Mouse (Mus musculus) neural tube, embryonic 15.5 days (tissue): ENCODE data around the gene Hes2. TPM values are rescaled to one million over a fixed set of nuclear protein-coding genes. Genes with fewer than 3 reads are reported as not detected.
A peak's percentile ranks its signal among the peaks of the same experiment; 100 is the strongest.

Experiments
- ATAC-seq: fragments of 200-750 bp; cut with Nextera tagmentation; 2 replicates; pipeline ENCODE4 v1.8.0; 2017; ENCODE audit warnings: mild to moderate bottlenecking, moderate TSS enrichment, moderate library complexity; ENCODE audit not compliant: low FRiP score
- H3K27ac ChIP-seq: fragments of 300-500 bp; sonication (generic); replicated peaks from 2 replicates; pipeline ENCODE4 v1.5.1; 2015; ENCODE audit warnings: mild to moderate bottlenecking, inconsistent platforms
- H3K27me3 ChIP-seq: fragments of 300-500 bp; sonication (generic); replicated peaks from 2 replicates; pipeline ENCODE4 v1.6.1; 2015; ENCODE audit warnings: inconsistent platforms
- H3K36me3 ChIP-seq: fragments of 300-500 bp; sonication (generic); 2 replicates; pipeline ENCODE4 v1.6.1; 2015; ENCODE audit warnings: inconsistent platforms
- H3K4me1 ChIP-seq: fragments of 300-500 bp; sonication (generic); 2 replicates; pipeline ENCODE4 v1.6.1; 2015; ENCODE audit warnings: inconsistent platforms
- H3K4me2 ChIP-seq: fragments of 300-500 bp; sonication (generic); 2 replicates; pipeline ENCODE4 v1.6.1; 2015; ENCODE audit warnings: inconsistent platforms, mild to moderate bottlenecking, moderate library complexity
- H3K4me3 ChIP-seq: fragments of 300-500 bp; sonication (generic); replicated peaks from 2 replicates; pipeline ENCODE4 v1.5.1; 2015; ENCODE audit warnings: mild to moderate bottlenecking, inconsistent platforms
- H3K9ac ChIP-seq: fragments of 300-500 bp; sonication (generic); replicated peaks from 2 replicates; pipeline ENCODE4 v1.6.1; 2015; ENCODE audit warnings: mild to moderate bottlenecking, inconsistent platforms
- H3K9me3 ChIP-seq: fragments of 300-500 bp; sonication (generic); replicated peaks from 2 replicates; pipeline ENCODE4 v1.6.1; 2016; ENCODE audit warnings: inconsistent platforms
- WGBS: fragments of 180-500 bp; shearing (Covaris S2); methylation state at CpG from one replicate; pipeline ENCODE4 v1.1.7; 2015; ENCODE audit warnings: mixed read lengths; 5-methylcytosine and 5-hydroxymethylcytosine counted together
- polyA plus RNA-seq: library from polyadenylated mRNA; unstranded; fragments of >200 nt; fragmentation: Nextera tagmentation; extraction: Ambion mirVana; gene quantifications from 2 replicates; pipeline ENCODE4 v1.2.1, GENCODE M21; 2015

Hes2 gene
- polyA plus RNA-seq, 1 experiment from 2014 or later, result not detected

DNA sequence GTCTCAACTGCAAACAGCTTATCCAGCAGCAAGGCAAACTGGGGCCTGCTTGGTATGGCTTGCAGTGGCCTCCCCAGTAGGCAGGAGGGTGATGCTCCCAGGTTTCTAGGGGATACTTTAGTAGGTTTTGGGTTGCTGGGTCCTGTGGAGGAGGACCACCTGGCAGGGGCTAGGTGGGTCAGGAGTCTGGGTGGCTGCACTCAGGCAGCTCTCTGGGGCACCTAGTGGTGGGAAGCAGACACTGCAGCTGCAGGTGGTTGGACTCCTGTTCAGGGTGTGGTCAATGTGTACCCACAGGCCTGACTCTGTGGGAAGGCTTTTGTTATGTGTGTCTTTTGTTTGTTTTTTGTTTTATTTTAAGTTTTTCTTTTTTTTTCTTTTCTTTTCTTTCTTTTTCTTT, 24.2 kb upstream of the Hes2 start:
- Histone ChIP-seq H3K36me3 (no peaks in the 10 kb centered on the region), H3K4me3 (no peak overlapping the region), H3K27ac (no peak overlapping the region), H3K9me3 (no peaks in the 10 kb centered on the region), H3K9ac (no peak overlapping the region), H3K27me3 (peaks cover 78% of the 10 kb centered on the region), H3K4me1 (peaks cover 30% of the 10 kb centered on the region), H3K4me2 (no peak overlapping the region)
- ATAC-seq, result no peak

DNA sequence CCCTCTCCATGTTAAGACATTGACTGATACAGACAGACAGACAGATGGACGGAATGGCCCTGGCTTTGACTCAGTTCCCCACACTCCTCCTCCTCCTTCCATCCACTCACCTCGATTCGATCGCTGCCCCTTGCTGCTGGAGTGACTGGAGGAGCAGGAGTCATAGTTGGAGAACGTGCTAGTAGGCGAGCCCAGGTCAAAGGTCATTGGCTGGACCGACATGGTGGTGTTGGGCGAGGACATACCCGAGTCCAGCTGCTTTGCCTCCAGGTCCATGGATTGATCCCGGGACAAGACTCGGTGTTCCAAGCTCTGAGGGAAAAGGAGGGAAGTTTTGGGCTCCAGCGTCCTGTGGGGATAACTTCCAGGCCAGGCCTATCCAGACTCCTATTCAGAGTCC, 23.3 kb upstream of the Hes2 start:
- no peak overlapping the region for H3K9ac ChIP-seq
- 87% methylated on average over 12 of the region's 12 CpGs for WGBS
- H3K27ac ChIP-seq, result no peak overlapping the region
- no peak overlapping the region for H3K4me3 ChIP-seq
- no peaks in the 10 kb centered on the region for H3K9me3 ChIP-seq
- peaks cover 30% of the 10 kb centered on the region for H3K4me1 ChIP-seq
- no peaks in the 10 kb centered on the region for H3K36me3 ChIP-seq
- ATAC-seq, result no peak
- H3K27me3 ChIP-seq, result peaks cover 75% of the 10 kb centered on the region
- H3K4me2 ChIP-seq, result no peak overlapping the region

DNA sequence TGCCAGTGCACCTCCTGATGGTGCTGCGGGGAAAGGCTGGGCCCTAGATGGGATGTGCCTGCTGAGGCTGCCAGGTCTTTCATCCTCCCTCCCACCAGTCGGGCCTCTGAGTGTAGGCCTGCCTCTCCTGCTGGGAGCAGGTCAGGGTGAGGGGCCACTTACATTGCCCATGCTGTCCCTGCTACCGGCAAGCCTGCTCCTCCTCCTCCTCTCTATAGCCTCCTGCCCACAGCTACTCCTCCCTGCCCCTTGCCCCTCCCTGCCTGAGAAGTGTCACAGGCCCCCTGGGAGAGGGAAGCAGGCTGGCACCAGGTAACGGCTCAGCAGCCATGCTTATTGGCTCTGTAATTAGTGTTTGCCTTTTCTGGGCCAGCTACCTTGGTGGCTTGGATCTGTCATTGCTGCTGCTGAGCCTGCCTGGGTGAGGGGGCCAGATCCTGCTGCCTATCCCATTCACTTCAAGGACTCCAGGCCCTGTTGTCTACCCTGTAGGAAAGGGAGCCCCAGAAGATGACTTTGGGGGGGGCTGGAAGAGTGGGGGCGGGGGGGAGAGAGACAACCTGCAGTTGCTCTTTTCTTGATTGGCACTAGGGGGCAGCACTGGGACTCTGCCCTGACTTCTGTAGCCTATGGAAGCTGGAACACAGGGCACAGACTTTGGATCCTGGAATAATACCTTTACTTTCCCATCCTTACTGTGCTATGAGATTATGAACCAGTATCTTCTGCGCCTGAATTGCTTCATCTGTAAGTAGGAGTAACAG, 22.4 kb upstream of the Hes2 start:
- no peak overlapping the region for H3K27ac ChIP-seq
- no peak for ATAC-seq
- H3K36me3 ChIP-seq, result no peaks in the 10 kb centered on the region
- H3K4me3 ChIP-seq, result no peak overlapping the region
- no peaks in the 10 kb centered on the region for H3K9me3 ChIP-seq
- H3K9ac ChIP-seq, result no peak overlapping the region
- WGBS, result 25% methylated on average over 6 of the region's 6 CpGs
- H3K4me2 ChIP-seq, result no peak overlapping the region
- H3K4me1 ChIP-seq, result peaks cover 20% of the 10 kb centered on the region
- peaks cover 71% of the 10 kb centered on the region for H3K27me3 ChIP-seq

DNA sequence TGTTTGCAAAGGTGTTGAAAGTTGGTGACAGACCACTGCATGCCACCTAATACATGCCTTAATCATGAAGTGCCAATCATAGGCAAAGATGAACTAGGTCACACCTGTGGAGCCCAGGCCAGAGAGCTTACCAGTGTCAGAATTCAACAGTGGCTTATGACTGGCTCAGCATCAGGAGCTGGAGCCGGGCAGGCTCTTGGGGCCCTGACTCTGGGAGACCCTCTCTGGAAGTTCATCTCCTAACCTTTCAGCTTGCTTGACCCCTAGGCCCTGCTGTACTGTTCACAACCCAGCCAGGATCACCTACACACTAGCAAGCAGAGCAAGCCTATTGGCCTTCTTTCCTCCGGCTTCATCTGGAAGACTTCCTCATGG, 21.8 kb upstream of the Hes2 start:
- H3K4me3 ChIP-seq, result no peak overlapping the region
- 96% methylated on average over 2 of the region's 2 CpGs for WGBS
- H3K4me2 ChIP-seq, result no peak overlapping the region
- peaks cover 69% of the 10 kb centered on the region for H3K27me3 ChIP-seq
- H3K27ac ChIP-seq, result no peak overlapping the region
- no peaks in the 10 kb centered on the region for H3K36me3 ChIP-seq
- no peak for ATAC-seq
- no peaks in the 10 kb centered on the region for H3K9me3 ChIP-seq
- peaks cover 15% of the 10 kb centered on the region for H3K4me1 ChIP-seq
- H3K9ac ChIP-seq, result no peak overlapping the region

DNA sequence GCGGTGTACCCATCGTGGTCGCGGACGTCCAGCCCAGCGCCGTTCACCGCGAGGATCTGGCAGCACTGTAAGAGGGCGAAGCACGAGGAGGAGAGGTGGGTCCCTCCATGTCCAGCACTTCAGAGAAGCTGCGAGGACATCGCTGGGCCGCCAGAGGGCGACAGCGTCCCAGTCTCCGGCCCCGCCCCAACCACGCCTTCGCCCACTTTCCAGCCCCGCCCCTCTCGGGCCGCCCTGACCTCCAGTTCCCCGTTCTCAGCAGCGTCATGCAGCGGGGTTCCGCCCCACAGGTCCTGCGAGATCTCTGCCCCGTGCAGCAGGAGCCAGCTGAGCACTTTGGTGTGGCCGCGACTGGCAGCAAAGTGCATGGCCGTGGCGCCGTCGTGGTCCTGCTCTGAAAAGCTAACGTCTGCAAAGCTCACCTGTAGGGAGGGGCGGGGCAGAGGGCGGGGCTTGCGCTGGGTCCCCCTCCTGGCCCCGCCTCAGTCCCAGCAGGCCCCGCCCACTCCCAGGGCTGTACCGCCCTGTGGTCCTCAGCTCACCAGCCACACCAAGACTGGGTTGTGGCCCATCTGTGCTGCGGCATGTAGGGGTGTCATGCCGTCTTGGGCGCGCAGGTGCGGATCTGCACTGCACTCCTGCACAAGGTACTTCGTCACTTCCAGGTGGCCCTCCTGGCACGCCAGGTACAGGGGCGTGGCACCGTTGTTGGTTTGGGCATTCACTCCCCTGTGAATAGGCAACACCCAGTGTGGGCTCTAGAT, 20.0 kb upstream of the Hes2 start:
- peak; percentile 80 for ATAC-seq
- Histone ChIP-seq H3K36me3 (no peaks in the 10 kb centered on the region), H3K27me3 (peaks cover 56% of the 10 kb centered on the region), H3K9ac (no peak overlapping the region; the same call in 1 of the 2 replicates), H3K4me1 (peaks cover 9% of the 10 kb centered on the region), H3K27ac (no peak overlapping the region), H3K4me3 (peak overlapping the region; percentile 46), H3K9me3 (no peaks in the 10 kb centered on the region), H3K4me2 (peak overlapping the region; percentile 77)
- 3% methylated on average over 51 of the region's 51 CpGs for WGBS

DNA sequence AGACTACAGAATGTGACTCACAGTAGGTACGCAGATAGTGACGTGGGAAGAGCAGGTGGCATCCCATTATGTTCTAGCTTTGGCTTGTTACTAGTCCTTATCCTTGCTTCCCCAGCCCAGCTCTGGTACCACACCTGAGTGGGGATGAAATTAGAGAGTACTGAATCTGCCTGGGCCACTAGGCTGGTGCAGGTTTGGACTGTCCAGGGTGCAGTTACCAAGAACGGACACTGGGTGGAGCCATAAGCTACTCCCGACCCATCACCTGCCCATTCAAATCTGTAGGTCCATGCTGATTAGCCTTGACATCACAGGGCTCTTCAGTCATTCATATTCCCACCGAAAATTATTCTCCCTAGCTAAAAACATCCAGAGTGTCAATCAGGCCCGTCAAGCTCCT, 18.2 kb upstream of the Hes2 start:
- H3K27me3 ChIP-seq, result peaks cover 42% of the 10 kb centered on the region
- H3K36me3 ChIP-seq, result no peaks in the 10 kb centered on the region
- no peak overlapping the region for H3K4me2 ChIP-seq
- peaks cover 9% of the 10 kb centered on the region for H3K4me1 ChIP-seq
- H3K4me3 ChIP-seq, result no peak overlapping the region
- H3K27ac ChIP-seq, result no peak overlapping the region
- no peaks in the 10 kb centered on the region for H3K9me3 ChIP-seq
- WGBS, result 29% methylated on average over 6 of the region's 6 CpGs
- no peak for ATAC-seq
- H3K9ac ChIP-seq, result no peak overlapping the region

DNA sequence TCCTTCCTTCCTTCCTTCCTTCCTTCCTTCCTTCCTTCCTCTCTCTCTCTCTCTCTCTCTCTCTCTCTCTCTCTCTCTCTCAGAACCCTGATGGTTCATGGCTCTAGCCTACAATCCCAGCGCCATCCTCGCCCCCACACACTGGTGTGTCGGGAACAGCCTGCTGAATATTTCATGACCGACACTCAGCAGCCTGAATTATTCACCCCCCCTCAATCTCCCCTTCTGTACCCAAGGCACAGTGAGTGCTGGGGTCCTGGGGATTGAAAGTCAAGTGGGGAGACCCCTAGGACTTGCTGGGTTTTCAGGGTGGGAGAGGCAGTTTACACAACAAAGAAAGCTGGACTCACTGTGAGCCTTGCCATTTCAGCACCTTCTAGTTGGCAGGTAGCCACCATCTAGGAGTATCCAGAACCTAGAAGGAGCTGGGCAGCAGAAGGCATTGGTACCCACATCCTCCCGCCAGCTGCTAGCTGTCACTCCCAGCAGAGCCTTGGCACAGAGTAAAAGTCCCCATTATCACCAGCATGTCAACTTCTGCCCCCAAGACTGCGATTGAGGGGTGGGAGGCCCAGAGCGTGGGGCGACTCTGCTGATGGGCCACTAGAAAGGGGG, 17.0 kb upstream of the Hes2 start:
- no peak for ATAC-seq
- WGBS, result 56% methylated on average over 8 of the region's 8 CpGs
- no peak overlapping the region for H3K9ac ChIP-seq

DNA sequence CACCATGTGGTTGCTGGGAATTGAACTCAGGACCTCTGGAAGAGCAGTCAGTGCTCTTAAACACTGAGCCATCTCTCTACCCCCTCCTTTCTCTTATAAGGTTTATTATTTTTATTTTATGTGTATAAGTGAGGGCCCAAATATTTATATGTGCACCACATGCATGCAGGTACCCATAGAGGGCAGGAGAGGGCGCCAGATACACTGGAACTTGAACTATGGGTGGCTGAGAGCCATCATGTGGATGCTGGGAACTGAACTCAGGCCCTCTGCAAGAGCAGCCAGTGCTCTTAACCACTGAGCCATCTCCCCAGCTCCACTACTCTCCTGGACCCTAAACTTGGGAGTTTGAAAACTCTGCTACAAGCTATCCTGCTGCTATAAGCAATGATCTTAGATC, 15.0 kb upstream of the Hes2 start:
- no peak for ATAC-seq
- no peak overlapping the region for H3K4me2 ChIP-seq
- no peaks in the 10 kb centered on the region for H3K9me3 ChIP-seq
- no peaks in the 10 kb centered on the region for H3K36me3 ChIP-seq
- 47% methylated on average over 1 of the region's 1 CpGs for WGBS
- peaks cover 4% of the 10 kb centered on the region for H3K4me1 ChIP-seq
- no peak overlapping the region for H3K4me3 ChIP-seq
- peaks cover 26% of the 10 kb centered on the region for H3K27me3 ChIP-seq
- no peak overlapping the region for H3K9ac ChIP-seq
- H3K27ac ChIP-seq, result no peak overlapping the region

More for the DNA sequence above, 17.0 kb upstream of the Hes2 start:
- no peak overlapping the region for H3K4me3 ChIP-seq
- H3K36me3 ChIP-seq, result no peaks in the 10 kb centered on the region
- H3K4me1 ChIP-seq, result peaks cover 9% of the 10 kb centered on the region
- H3K4me2 ChIP-seq, result no peak overlapping the region
- H3K27ac ChIP-seq, result no peak overlapping the region
- H3K9me3 ChIP-seq, result no peaks in the 10 kb centered on the region
- H3K27me3 ChIP-seq, result peaks cover 39% of the 10 kb centered on the region

DNA sequence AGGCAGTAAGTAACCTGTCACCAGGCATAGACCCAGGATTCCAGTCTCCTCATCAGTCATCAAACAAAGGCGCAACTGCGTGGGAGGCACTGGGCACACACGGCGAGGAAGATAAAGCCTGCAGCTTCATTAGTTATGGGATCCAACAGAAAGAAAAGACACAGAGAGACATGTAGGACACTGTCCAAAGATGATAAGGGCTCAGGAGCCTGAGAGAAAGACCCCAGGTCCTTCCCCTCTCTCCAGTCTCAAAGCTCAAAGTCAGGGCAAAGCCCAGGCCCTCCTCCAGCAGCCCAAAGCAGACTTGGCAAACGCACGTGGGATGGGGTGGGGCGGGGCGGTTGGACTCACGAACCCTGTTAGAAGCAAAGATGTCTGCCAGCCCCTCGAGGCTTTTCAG, 13.2 kb upstream of the Hes2 start:
- no peak overlapping the region for H3K4me3 ChIP-seq
- no peaks in the 10 kb centered on the region for H3K9me3 ChIP-seq
- peaks cover 32% of the 10 kb centered on the region for H3K27me3 ChIP-seq
- no peaks in the 10 kb centered on the region for H3K36me3 ChIP-seq
- H3K27ac ChIP-seq, result no peak overlapping the region
- WGBS, result 62% methylated on average over 10 of the region's 10 CpGs
- H3K9ac ChIP-seq, result no peak overlapping the region
- no peak for ATAC-seq
- no peak overlapping the region for H3K4me2 ChIP-seq
- H3K4me1 ChIP-seq, result no peaks in the 10 kb centered on the region

DNA sequence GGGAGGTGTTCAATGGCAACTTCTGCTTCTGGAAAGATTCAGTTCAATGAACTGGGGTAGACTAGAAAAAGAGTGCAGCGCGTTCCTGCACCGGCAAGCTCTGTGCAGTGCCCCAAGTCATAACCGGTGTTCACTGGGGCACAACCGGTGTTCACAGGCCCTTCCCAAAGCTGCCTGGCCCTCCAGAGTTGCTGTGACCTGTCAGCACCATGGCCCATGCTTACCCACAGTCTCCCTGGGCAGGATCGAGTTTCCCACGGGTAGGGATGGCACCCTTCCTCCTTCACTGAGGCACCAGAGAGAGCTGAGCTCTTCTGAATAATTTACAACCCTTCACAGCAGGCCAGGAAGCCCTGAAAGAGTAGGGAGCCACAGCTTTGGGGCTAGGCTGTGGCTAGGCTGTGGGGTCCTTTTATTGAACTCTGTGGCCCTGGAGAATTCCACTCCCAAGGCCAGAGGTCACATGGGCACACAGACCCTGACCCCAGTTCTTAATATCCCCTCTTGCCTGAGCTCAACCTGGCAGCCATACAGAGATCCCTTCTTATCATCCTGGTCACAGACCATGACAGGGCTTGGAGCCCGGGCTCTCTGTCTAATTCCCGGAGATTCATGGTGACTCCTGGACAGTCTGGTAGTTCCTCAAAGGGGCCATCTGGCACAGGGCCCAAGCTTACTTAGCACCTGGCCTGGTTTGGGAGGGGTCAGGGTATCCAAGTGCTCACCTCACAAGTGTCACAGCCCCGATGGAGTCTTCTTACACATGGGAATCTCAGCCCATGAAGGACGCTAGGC, 12.4 kb upstream of the Hes2 start:
- ATAC-seq, result no peak
- no peaks in the 10 kb centered on the region for H3K9me3 ChIP-seq
- WGBS, result 48% methylated on average over 11 of the region's 11 CpGs
- H3K4me3 ChIP-seq, result no peak overlapping the region
- no peaks in the 10 kb centered on the region for H3K4me1 ChIP-seq
- no peaks in the 10 kb centered on the region for H3K36me3 ChIP-seq
- H3K27me3 ChIP-seq, result peaks cover 35% of the 10 kb centered on the region
- no peak overlapping the region for H3K4me2 ChIP-seq
- H3K27ac ChIP-seq, result no peak overlapping the region
- H3K9ac ChIP-seq, result no peak overlapping the region

DNA sequence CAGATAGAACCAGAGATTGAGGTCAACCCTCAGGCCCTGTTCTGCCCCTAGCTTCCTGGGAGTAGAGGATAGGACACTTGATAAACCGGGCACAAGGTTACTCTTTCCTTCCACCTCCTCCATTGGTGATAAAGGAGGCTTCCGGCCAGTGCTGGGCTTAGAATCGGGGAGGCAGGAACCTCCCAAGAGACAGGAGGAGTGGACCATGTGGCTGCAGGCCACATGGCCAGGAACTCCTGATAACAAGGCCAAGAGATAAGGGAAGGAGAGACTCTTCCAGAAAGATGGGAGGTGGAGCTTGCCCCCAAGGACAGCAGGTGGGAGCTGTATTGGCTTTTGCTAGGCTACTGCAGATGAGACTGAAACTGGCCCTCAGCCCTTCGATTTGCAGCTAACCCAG, 8.1 kb upstream of the Hes2 start:
- no peak overlapping the region for H3K27ac ChIP-seq
- H3K27me3 ChIP-seq, result peaks cover 68% of the 10 kb centered on the region
- H3K4me2 ChIP-seq, result no peak overlapping the region
- ATAC-seq, result no peak
- no peaks in the 10 kb centered on the region for H3K36me3 ChIP-seq
- H3K9me3 ChIP-seq, result no peaks in the 10 kb centered on the region
- H3K4me1 ChIP-seq, result peaks cover 15% of the 10 kb centered on the region
- no peak overlapping the region for H3K9ac ChIP-seq
- no peak overlapping the region for H3K4me3 ChIP-seq
- WGBS, result 86% methylated on average over 4 of the region's 4 CpGs
